Mouse (Mus musculus): ENCODE measurements around the gene Dcps.

Gene Dcps

DNA sequence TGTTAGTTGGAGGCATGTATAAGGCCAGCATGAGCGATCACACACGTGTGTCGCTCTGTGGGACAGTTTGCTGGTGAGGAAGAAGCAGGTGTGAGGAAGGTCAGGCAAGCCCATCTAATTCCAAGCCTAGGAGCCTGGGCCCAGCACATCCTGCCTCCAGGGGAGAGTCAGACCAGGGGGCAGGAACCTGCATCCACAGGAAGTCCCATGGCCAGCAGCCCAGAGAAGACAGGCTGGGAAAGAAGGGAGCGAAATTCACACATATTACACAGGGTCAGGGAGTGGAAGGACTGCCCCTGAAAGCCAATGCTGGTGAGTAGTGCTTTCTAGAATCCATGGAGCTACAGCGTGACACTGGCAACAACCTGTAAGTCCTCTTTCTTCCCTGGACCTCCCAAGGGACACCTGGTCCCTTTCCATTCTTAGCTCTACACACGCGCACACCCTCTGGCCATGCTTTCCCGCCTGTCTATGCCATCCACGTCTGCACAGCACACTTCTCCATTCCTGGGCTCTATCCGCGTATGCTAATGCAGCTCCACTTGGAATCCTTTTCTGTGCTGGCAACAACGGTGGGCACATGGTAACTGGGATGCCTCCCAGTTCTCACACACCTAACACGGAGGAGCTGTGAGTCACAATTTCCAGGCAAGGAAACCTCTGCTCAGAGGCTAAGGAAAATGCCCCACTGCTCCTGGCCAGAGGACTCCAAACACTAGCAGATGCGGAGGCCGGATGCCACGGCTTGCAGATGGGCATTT is 44.0 kb downstream of the Dcps start:
- DNase-seq: peak; percentile 22

DNA sequence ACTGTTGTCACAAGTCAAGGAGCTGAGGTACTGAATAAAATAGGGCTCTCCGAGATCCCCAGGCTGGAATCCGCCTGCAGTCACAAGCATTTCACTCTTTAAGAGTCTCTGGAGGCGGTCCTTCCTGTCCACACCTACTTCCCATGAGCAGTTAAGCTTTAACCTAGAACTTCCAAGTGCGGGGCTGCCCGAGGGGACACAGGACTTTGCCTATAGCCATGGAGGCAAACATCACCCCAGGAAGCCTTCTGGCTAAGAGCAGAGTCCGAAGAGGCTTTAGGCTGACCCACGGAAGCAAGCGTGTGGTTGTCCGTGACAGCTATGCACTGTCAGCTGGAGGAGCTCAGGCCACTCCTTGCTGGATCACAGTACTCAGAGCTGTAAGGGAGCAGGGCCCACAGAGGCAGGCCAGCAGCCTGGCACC is 46.9 kb downstream of the Dcps start:
- peak; percentile 64 for DNase-seq

DNA sequence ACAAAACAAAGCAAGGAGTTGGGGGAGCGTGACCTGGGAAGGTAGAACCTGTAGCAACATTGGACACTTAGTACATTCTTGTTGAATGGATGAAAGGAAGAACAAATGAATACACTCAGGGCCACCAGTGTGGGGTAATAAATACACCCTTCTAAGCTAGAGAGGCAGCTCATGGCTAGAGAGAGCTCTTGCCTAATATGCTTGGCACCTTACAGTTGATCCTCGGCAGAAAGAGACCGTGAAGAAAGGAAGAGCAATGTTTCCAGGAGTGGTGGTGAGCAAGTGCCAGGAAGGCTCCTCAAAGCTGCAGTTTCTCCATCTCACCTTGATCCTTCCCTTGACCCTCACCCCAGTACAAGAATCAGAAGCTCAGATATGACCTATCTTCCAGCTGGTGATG is 47.3 kb downstream of the Dcps start:
- DNase-seq: no peak

GRCm38 (mm10) chr9:35127561-35127960 is 48.3 kb downstream of the Dcps start:
- DNase-seq: no peak

GRCm38 (mm10) chr9:35127147-35127546 is 48.7 kb downstream of the Dcps start:
- DNase-seq: peak; percentile 34

DNA sequence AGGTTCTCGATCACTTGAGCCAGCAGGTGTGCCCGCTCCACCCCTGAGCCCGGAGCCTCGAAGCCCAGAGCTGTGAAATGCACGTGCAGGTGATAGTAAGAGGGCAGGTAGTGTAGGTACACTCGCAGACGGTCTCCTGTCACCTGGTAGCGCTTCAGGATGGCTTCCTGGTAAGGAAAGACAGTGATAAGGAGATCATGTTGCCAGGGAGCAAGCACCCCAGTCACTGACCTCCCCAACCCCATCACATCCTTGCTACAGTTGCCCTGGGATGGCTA is 51.2 kb downstream of the Dcps start:
- no peak for DNase-seq

DNA sequence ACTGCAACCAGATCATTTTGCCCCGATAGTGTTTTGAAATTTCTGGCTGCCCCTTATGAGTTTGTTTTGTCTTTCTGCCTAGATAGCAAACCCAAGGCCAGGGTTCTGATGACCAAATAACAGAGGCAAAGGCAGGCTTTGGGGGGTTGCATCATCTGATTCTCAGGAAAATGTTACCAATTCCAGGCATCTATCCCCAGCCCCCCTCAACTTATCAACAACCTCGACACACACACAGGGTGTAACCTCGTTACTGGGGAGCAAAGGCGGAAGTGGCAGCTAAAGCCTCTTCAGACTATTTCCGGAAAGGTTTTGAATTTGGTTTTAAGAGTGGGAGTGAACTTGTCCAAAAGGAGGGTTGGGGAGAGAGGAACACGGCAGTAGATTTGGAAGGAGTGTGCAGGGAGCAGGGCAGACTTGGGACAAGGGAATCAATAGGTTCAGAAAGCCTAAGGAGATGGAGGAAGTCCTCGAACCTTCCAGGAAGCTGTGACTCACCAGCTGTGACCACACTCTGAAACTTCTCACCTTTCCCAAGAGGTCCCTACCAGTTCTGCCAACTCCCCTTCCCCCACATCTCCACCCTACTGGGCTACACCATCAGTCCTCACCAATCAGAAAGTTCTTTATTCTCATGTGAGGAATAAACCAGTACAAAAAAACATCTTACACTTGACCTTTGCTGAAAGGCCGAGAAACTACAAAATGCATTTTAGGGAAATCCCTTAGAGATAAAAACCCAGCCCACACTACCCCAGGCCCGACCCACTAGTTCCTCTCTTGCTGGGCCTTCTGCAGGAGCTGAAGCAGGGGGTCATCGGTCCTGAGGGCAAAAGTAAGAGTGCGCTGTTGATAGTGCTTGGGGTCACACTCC is 51.8 kb downstream of the Dcps start:
- DNase-seq: no peak

DNA sequence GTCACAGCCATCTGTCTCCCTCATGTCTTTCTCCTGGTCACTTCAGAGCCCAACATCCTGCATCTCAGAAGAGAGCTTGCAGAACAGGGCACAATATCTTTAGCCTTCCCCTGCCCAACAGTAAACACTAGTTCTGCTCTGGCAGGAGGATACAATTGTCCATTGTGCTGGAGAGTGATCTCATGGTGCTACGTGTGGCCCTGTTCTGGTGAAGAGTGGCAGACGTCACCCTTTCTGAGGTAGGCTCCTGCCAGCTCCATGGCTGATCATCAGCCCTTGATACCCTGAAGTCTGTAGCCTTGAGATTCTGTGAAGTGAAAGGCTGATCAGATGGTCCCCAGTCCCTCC is 52.4 kb downstream of the Dcps start:
- no peak for DNase-seq

GRCm38 (mm10) chr9:35122551-35123266 is 53.2 kb downstream of the Dcps start:
- DNase-seq: no peak

DNA sequence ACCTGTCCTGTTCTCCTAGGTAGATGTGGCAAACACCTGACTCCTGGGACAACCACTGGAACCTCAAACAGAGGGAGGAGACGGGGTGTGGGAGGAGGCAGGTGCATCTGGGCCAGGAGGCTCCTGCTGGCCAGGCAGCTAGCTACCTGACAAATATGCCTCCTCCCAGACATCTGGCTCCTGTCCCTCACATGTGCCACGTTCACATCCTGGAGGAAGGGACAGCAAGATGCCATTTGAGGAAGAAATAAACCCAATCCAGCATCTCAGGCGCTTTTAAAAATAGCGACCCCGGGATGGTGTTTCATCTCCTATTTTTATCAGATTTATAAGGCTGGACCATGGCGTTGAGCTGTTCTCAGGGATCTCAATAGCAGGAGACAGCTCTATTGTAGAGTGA is 56.7 kb downstream of the Dcps start, which contains the start of gene St3gal4:
TSS of gene St3gal4 (minus strand) at position 101 of the 400 bp plus-strand sequence.
- DNase-seq: no peak

DNA sequence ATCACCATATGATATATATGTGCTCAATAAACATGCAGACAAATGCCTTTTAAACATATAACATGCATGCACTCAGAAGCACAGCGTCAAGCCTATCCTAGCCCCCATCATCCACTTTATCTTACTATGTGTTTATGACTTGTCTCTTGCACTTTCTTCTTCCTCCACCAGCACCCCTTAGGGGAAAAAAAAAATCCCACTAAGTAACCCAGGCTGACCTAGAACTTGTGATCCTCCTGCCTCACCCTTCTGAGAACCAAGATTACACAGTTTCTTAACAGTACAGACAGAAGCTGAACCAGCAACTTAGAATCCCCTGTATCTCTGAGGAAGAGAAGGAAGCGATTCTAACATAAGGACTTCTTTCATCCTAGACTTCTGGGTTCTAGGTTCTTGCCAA is 57.3 kb downstream of the Dcps start:
- no peak for DNase-seq

DNA sequence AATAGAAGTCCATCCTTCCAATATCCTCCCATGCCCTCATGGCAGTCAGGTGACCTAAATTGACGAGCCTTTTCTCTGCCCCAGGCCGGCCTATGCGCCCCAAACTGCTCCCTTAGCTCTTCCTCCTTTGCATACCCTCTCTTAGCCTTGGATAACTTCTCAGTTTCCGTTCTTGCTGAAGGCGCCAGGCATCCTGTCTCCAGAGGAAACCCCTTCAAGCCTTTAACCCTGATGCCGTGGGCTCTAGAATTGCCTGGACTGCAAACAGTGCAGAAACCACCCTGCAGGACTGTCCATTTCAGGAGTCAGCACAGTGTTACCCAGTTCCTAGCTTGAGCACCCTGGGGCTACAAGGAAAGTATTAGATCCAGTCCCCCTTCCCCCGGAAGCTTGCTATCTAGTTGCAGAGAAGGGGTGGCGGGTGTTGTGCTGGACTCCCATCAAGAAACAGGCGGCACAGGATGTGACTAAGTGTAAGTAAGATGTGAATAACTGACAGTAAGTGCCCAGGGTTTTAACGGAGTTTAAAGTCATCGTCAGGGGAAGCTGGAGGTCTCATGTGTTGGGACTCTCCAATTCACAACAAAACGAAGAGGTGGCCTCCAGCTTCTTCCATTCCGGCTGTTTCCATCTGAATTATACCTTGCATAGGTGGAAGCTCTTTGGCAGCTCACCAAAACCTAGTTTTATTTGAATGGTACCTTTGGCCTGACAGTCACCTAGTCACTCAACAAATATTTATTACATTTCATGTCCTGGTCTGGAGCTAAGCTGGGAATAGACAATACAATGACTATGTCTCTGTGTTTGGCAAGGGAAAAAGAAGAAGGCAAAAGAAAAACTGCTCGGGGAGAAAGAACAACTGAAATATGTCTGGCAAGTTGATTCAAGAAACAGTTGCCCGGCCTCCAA is 58.2 kb downstream of the Dcps start:
- peak; percentile 57 for DNase-seq

- DNase-seq: peak; percentile 79
These were observed 59.2 kb downstream of the Dcps start for GRCm38 (mm10) chr9:35116391-35117381.

- no peak for DNase-seq
These were observed 60.1 kb downstream of the Dcps start for GRCm38 (mm10) chr9:35115804-35116203.

DNA sequence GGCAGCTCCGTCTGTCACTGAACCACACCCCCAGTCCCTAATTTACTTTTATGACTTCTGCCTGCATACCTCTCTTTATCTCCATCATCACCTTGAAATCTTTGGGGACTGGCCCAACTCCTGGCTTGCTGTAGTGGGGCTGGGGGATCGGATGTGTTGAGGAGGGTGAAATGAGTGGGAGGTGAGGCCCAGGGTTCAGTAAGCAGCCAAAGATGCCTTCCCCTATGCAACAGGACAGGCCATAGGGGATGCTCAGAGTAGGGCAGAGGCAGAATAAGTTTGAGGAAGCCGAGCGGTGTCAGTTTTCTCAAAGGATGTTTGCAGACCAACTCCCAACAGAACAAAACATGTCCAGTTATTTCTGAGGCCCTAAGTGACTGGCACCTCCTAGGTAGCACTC is 60.6 kb downstream of the Dcps start:
- no peak for DNase-seq

DNA sequence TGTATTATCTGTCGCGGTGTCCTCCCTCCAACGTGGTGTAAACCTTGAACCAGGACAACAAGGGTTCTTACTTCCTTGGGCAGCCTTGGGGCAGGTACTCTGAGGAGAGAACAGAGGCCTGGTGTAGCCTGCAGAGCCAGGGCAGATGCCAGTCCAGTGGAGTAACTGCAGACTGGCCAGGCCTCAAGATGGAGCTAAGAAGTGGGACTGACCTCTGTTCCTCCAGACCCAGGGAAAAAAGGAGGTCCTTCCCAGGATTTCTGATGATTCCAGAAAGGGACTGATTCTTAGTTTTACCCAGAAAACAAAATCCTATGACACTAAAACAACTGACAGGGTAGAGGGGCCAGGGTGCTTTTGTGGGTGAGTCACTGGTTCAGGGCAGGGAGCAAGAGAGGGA is 61.6 kb downstream of the Dcps start:
- no peak for DNase-seq

- no peak for DNase-seq
These were observed 63.8 kb downstream of the Dcps start for GRCm38 (mm10) chr9:35111941-35112595.

DNA sequence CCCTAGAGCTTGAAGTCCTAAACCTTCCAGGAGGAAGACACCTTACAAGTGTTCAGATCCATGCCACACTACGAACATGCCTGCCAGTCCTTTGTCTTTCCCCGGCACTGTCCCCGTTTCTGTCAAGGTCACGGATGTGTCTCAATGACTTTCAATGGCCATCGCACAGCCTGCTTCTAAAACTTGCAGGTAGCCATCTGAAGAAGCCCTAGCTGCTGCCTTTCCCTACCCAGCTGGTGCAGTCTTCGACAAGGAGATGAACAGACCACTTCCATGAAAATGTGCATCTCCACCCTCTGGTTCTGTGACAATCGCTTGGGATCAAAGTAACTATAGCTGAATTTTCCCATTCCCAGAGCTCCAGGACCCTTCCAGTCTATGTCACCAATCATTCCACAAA is 64.4 kb downstream of the Dcps start:
- no peak for DNase-seq

GRCm38 (mm10) chr9:35110567-35110966 is 65.3 kb downstream of the Dcps start:
- DNase-seq: no peak

DNA sequence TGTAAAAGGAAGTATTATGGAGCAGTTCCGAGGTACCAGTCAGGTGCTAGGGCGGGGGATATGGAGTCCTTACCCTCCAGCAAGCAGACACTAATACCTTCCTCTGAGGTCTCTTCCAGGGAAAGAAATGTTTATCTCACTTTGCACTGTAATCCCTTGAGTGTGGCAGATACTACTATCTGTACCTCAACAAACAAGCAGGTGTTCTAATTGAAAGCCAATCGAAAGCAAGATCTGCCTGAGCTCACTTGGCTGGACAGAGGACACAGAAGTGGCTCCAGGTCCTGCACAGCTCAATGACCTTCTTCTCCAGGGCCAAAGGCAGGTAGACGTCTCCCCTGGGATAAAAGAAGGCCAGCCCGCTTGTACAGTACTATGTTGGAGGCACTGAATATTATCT is 65.8 kb downstream of the Dcps start:
- no peak for DNase-seq

GRCm38 (mm10) chr9:35108916-35109315 is 66.9 kb downstream of the Dcps start:
- DNase-seq: no peak
